Mouse (Mus musculus) megakaryocyte, embryonic 14.5 days (primary cell): ENCODE results near the gene Smarcd1.

Experiments used
- FLI1 ChIP-seq: IDR thresholded peaks from 2 replicates; pipeline ENCODE4 v1.6.1; 2012; ENCODE audit warnings: low read length, inconsistent platforms, mixed read lengths
- GATA1 ChIP-seq: IDR thresholded peaks from 3 replicates; pipeline ENCODE4 v1.6.1; 2012; ENCODE audit warnings: mixed read lengths, low read length, inconsistent platforms, borderline replicate concordance

GRCm38 (mm10) chr15:99723120-99723514 is 21.2 kb downstream of the Smarcd1 start:
- TF ChIP-seq GATA1 (no peak), FLI1 (no peak)
